ENCODE assay signal across 8 mouse cellular contexts in the genomic region with DNA sequence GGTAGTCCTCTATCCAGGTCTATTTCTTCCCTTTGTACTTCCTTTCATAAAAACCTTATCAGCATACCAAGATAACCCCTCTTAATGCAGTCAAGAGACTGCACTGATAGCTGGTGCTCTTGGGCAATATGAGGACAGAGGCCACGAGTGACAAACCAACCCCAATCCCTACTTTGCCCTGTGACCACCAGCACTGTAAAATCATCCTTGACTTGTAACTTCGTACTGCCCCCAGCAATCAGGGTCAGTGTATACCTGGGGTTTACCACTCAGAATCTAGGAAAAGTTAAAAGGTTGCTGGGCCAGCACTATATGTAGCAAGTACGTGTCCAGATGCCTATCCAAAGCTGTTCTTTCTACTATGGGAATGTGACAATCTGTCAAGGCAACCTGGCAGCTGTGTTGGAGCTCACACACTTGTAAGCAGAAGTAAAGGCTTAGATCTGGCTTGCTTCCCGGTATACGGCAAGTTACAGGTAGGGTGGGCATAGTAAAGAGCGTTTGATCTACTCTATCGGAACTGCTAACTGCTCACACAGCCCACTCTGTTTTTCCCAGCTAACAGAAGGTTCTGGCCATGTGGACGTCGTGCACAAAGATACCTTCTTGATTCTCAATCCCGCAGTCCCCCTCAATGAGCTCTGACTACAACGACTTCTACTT. TPM values are rescaled to one million over a fixed set of nuclear protein-coding genes. Genes with fewer than 3 reads are reported as not detected.
DNase-seq lines count a peak whose midpoint lies in the region; ATAC-seq and TF ChIP-seq lines count a peak whose summit lies in the region.

No protein-coding gene starts in this region.

- DNase-seq in layer of hippocampus, adult 9-11 months, result peak; percentile 21
- no peak for DNase-seq in layer of hippocampus, postnatal 14 days (ENCODE audit: low spot score in 2 of 2)
- no peak for DNase-seq in thymus, postnatal 4 days
- DNase-seq in frontal cortex, postnatal 25 days (ENCODE audit: low spot score in 2 of 2), result no peak
- no peak for DNase-seq in right cerebral cortex, adult 2 months (ENCODE audit: low spot score in 2 of 2)

- H3K4me1 ChIP-seq in cortical plate, adult 2 months (ENCODE audit: control insufficient read depth, insufficient read depth, low read length), result peaks cover 6% of the 10 kb centered on the region; the same call in 1 of the 2 replicates
- H3K4me1 ChIP-seq in hindbrain, embryonic 13.5 days (replicated peaks), result peaks cover 28% of the 10 kb centered on the region
- H3K4me1 ChIP-seq in midbrain, embryonic 15.5 days, result peaks cover 23% of the 10 kb centered on the region

- peaks cover 41% of the 10 kb centered on the region for H3K36me3 ChIP-seq in hindbrain, embryonic 13.5 days
- H3K36me3 ChIP-seq in midbrain, embryonic 15.5 days (replicated peaks), result peaks cover 28% of the 10 kb centered on the region

- H3K27me3 ChIP-seq in hindbrain, embryonic 13.5 days, result no peaks in the 10 kb centered on the region
- H3K27me3 ChIP-seq in midbrain, embryonic 15.5 days (replicated peaks), result no peaks in the 10 kb centered on the region

- H3K27ac ChIP-seq in cortical plate, adult 2 months (ENCODE audit: insufficient read depth, low read length), result no peak overlapping the region
- H3K27ac ChIP-seq in hindbrain, embryonic 13.5 days, result peak overlapping the region; percentile 89
- peak overlapping the region; percentile 93 for H3K27ac ChIP-seq in midbrain, embryonic 15.5 days

- peak overlapping the region; percentile 75 for H3K4me2 ChIP-seq in hindbrain, embryonic 13.5 days
- peak overlapping the region; percentile 76 for H3K4me2 ChIP-seq in midbrain, embryonic 15.5 days

- ATAC-seq in hindbrain, embryonic 13.5 days (ENCODE audit: low FRiP score), result no peak
- no peak for ATAC-seq in midbrain, embryonic 15.5 days (replicated peaks)

- H3K9ac ChIP-seq in hindbrain, embryonic 13.5 days, result peak overlapping the region; percentile 95
- H3K9ac ChIP-seq in midbrain, embryonic 15.5 days, result peak overlapping the region; percentile 69

- peak overlapping the region; percentile 87 for H3K4me3 ChIP-seq in cortical plate, adult 2 months (ENCODE audit: insufficient read depth, low read length)
- H3K4me3 ChIP-seq in hindbrain, embryonic 13.5 days, result peak overlapping the region; percentile 96
- peak overlapping the region; percentile 80 for H3K4me3 ChIP-seq in midbrain, embryonic 15.5 days

- no peaks in the 10 kb centered on the region for H3K9me3 ChIP-seq in hindbrain, embryonic 13.5 days
- no peaks in the 10 kb centered on the region for H3K9me3 ChIP-seq in midbrain, embryonic 15.5 days

- WGBS in hindbrain, embryonic 13.5 days, result 16% methylated on average over 11 of the region's 11 CpGs
- 15% methylated on average over 11 of the region's 11 CpGs for WGBS in midbrain, embryonic 15.5 days

- TF ChIP-seq POLR2A in cortical plate, adult 2 months (IDR thresholded peaks at IDR 0.05; ENCODE audit: extremely low read depth, insufficient read depth, low read length), result no peak

- no peak for TF ChIP-seq CTCF in cortical plate, adult 2 months (IDR thresholded peaks at IDR 0.05; ENCODE audit: extremely low read depth, insufficient read depth, low read length)

RNA-seq across cellular contexts. Expression of a gene that starts 1.2 kb away (rescaled TPM):
- total RNA-seq in layer of hippocampus, postnatal 14 days (2021), result 100 to 1,000 TPM; 142 to 157 TPM
- 88.9 and 91.2 TPM in 2 replicates for polyA plus RNA-seq in cortical plate, adult 2 months (2012; rRNA removed)
- polyA plus RNA-seq in hindbrain, embryonic 13.5 days (2015; fragmentation: Nextera tagmentation; extraction: Ambion mirVana), result 289 and 294 TPM in 2 replicates
- 256 and 259 TPM in 2 replicates for polyA plus RNA-seq in midbrain, embryonic 15.5 days (2015; fragmentation: Nextera tagmentation; extraction: Ambion mirVana)

RNA-seq across cellular contexts. Expression of a gene that starts 9.5 kb away (rescaled TPM):
- 100 to 1,000 TPM; 366 to 384 TPM for total RNA-seq in layer of hippocampus, postnatal 14 days (2021)
- 416 and 442 TPM in 2 replicates for polyA plus RNA-seq in cortical plate, adult 2 months (2012; rRNA removed)
- polyA plus RNA-seq in hindbrain, embryonic 13.5 days (2015; fragmentation: Nextera tagmentation; extraction: Ambion mirVana), result 471 and 481 TPM in 2 replicates
- 458 and 487 TPM in 2 replicates for polyA plus RNA-seq in midbrain, embryonic 15.5 days (2015; fragmentation: Nextera tagmentation; extraction: Ambion mirVana)

RNA-seq across cellular contexts. Expression of a gene that starts 21.0 kb away (rescaled TPM):
- not detected for total RNA-seq in layer of hippocampus, postnatal 14 days (2021)
- polyA plus RNA-seq in cortical plate, adult 2 months (2012; rRNA removed), result not detected in 2 replicates
- polyA plus RNA-seq in hindbrain, embryonic 13.5 days (2015; fragmentation: Nextera tagmentation; extraction: Ambion mirVana), result not detected in 2 replicates
- polyA plus RNA-seq in midbrain, embryonic 15.5 days (2015; fragmentation: Nextera tagmentation; extraction: Ambion mirVana), result not detected in 2 replicates

RNA-seq across cellular contexts. Expression of a gene that starts 22.4 kb away (rescaled TPM):
- total RNA-seq in layer of hippocampus, postnatal 14 days (2021), result 10 to 100 TPM; 86.1 to 89.0 TPM
- 158 and 160 TPM in 2 replicates for polyA plus RNA-seq in cortical plate, adult 2 months (2012; rRNA removed)
- polyA plus RNA-seq in hindbrain, embryonic 13.5 days (2015; fragmentation: Nextera tagmentation; extraction: Ambion mirVana), result 234 and 241 TPM in 2 replicates
- 249 and 264 TPM in 2 replicates for polyA plus RNA-seq in midbrain, embryonic 15.5 days (2015; fragmentation: Nextera tagmentation; extraction: Ambion mirVana)

RNA-seq across cellular contexts. Expression of a gene that starts 26.3 kb away (rescaled TPM):
- 10 to 100 TPM; 69.3 to 77.0 TPM for total RNA-seq in layer of hippocampus, postnatal 14 days (2021)
- 42.1 and 46.9 TPM in 2 replicates for polyA plus RNA-seq in cortical plate, adult 2 months (2012; rRNA removed)
- 267 and 290 TPM in 2 replicates for polyA plus RNA-seq in hindbrain, embryonic 13.5 days (2015; fragmentation: Nextera tagmentation; extraction: Ambion mirVana)
- 225 and 233 TPM in 2 replicates for polyA plus RNA-seq in midbrain, embryonic 15.5 days (2015; fragmentation: Nextera tagmentation; extraction: Ambion mirVana)
